Mouse (Mus musculus): Measurements from ENCODE around the gene Galntl6. TPM values are rescaled to one million over a fixed set of nuclear protein-coding genes. Genes with fewer than 3 reads are reported as not detected.
"Not testable (repeated sequence)": the region's sequence is repeated elsewhere in the genome, so short reads cannot be mapped to it uniquely, and the experiment has no call there.

Gene Galntl6
- polyA plus RNA-seq, 1 experiment: not detected

DNA sequence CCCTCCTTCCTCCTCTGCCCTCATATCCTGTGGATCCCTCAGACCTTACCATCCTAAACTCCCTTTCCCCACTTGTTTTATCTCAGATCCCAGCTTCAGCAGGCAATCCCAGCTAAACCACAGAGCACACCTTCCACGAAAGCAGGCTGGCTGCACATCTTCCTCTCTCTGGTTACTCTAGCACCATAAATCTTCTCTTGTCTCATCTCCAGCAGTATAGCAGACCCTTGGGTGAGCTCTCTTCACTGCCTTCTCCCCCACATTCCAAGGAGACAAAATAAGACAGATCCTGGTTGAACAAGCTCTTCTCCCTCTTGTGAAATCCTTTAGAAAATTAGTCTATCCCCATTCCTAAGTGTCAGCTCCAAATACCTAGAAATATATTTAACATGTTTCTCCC is 389.0 kb downstream of the Galntl6 start:
- no peak overlapping the region for H3K27ac ChIP-seq (ENCODE audit: insufficient read depth, low read depth, low read length)
- 24% methylated on average over 1 of the region's 1 CpGs for WGBS
- H3K27me3 ChIP-seq (ENCODE audit: control insufficient read depth, insufficient read depth, low read length): no peaks in the 10 kb centered on the region
- no peaks in the 10 kb centered on the region for H3K36me3 ChIP-seq (ENCODE audit: control insufficient read depth, insufficient read depth, low read length)
- TF ChIP-seq POLR2A (IDR thresholded peaks at IDR 0.05; ENCODE audit: low read depth, low read length): no peak
- no peak for TF ChIP-seq CTCF (IDR thresholded peaks at IDR 0.05; ENCODE audit: extremely low read depth, insufficient read length, insufficient replicate concordance, low read depth, low read length)
- no peaks in the 10 kb centered on the region for H3K4me1 ChIP-seq (ENCODE audit: control insufficient read depth, insufficient read depth, insufficient read length, low read length)
- no peak overlapping the region for H3K4me3 ChIP-seq (ENCODE audit: low read depth, low read length)

DNA sequence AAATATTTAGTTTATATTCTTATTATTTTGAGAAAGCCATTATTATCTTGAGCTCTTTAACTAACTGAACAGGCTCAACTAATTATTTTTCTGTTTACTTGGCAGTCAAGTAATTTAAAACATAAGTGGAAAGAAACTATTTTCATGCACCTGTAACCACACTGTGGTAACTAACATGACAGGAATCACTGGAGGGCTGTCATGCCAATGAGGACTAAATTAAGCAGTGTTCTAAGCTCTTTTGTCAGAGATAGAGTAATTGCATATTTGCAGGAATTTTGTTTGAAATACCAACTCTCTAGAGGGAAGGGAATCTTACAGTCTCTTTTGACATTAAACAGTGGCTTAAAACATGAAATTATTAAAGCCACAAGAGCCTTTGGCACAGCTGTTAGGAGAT is 390.5 kb downstream of the Galntl6 start:
- Histone ChIP-seq H3K4me3 (ENCODE audit: low read depth, low read length) (no peak overlapping the region), H3K36me3 (ENCODE audit: control insufficient read depth, insufficient read depth, low read length) (no peaks in the 10 kb centered on the region), H3K4me1 (ENCODE audit: control insufficient read depth, insufficient read depth, insufficient read length, low read length) (no peaks in the 10 kb centered on the region), H3K27me3 (ENCODE audit: control insufficient read depth, insufficient read depth, low read length) (no peaks in the 10 kb centered on the region), H3K27ac (ENCODE audit: insufficient read depth, low read depth, low read length) (no peak overlapping the region)
- TF ChIP-seq POLR2A (IDR thresholded peaks at IDR 0.05; ENCODE audit: low read depth, low read length) (no peak), CTCF (IDR thresholded peaks at IDR 0.05; ENCODE audit: extremely low read depth, insufficient read length, insufficient replicate concordance, low read depth, low read length) (no peak)

DNA sequence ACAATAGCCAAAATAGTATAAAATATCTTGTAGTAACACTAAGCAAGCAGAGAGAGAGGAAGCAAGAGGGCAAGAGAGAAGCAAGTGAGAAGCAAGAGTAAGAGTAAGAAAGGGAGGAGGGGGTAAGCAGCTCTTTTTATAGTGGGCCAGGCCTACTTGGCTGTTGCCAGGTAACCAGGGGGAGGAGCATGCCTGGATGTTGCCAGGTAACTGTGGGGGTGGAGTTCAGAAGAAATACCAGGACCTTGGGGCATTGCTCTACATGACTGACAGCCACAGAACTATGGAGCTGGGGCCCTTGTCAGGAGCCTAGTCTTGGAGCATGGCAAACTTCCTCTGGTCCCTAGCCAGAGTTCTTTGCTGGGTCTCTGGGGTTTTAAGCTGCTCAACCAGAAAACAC is 401.9 kb downstream of the Galntl6 start:
- Histone ChIP-seq H3K27me3 (ENCODE audit: control insufficient read depth, insufficient read depth, low read length) (no peaks in the 10 kb centered on the region), H3K36me3 (ENCODE audit: control insufficient read depth, insufficient read depth, low read length) (no peaks in the 10 kb centered on the region), H3K4me1 (ENCODE audit: control insufficient read depth, insufficient read depth, insufficient read length, low read length) (no peaks in the 10 kb centered on the region), H3K4me3 (ENCODE audit: low read depth, low read length) (no peak overlapping the region), H3K27ac (ENCODE audit: insufficient read depth, low read depth, low read length) (no peak overlapping the region)
- TF ChIP-seq CTCF (IDR thresholded peaks at IDR 0.05; ENCODE audit: extremely low read depth, insufficient read length, insufficient replicate concordance, low read depth, low read length) (no peak), POLR2A (IDR thresholded peaks at IDR 0.05; ENCODE audit: low read depth, low read length) (no peak)

DNA sequence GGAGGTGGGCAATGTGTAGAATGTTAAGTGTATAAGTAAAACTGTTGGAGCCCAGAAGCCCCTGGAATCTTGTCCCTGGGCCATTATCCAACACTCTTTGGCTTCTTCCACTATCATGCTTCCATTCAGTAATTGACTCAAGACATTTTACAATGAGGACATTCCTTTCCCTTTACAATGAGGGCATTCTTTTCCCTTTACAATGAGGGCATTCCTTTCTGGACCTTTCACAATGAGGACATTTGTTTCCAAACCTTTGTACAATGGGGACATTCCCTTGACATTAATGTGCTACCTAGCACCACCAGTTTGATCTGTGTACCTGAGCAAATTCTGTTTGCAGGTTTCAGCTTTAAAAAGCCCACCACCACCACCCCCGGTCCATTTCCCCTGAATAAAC is 403.4 kb downstream of the Galntl6 start:
- Histone ChIP-seq H3K27ac (ENCODE audit: insufficient read depth, low read depth, low read length) (no peak overlapping the region), H3K27me3 (ENCODE audit: control insufficient read depth, insufficient read depth, low read length) (no peaks in the 10 kb centered on the region), H3K4me3 (ENCODE audit: low read depth, low read length) (no peak overlapping the region), H3K4me1 (ENCODE audit: control insufficient read depth, insufficient read depth, insufficient read length, low read length) (no peaks in the 10 kb centered on the region), H3K36me3 (ENCODE audit: control insufficient read depth, insufficient read depth, low read length) (no peaks in the 10 kb centered on the region)
- TF ChIP-seq CTCF (IDR thresholded peaks at IDR 0.05; ENCODE audit: extremely low read depth, insufficient read length, insufficient replicate concordance, low read depth, low read length) (no peak), POLR2A (IDR thresholded peaks at IDR 0.05; ENCODE audit: low read depth, low read length) (no peak)
- 45% methylated on average over 1 of the region's 1 CpGs for WGBS

DNA sequence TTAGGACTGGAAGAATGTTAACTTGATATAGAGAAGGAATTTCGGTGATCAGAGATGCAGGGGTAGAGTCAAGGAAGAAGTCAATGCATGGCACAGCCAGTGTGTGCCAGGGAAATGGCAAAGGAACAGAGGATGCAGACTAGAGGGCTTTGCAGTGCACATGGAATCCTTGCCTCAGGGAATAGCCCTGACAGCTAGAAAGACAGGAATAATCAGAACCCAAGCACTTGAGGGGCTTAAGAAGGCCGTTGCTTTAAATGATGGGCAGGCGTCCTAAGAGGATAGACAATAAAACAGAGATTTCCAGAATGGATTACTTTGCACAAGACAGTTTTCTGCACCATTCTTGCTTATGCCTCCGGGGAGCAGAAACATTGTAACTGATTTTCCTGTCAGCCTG is 425.3 kb downstream of the Galntl6 start:
- Histone ChIP-seq H3K4me1 (ENCODE audit: control insufficient read depth, insufficient read depth, insufficient read length, low read length) (no peaks in the 10 kb centered on the region), H3K27ac (ENCODE audit: insufficient read depth, low read depth, low read length) (no peak overlapping the region), H3K36me3 (ENCODE audit: control insufficient read depth, insufficient read depth, low read length) (no peaks in the 10 kb centered on the region), H3K27me3 (ENCODE audit: control insufficient read depth, insufficient read depth, low read length) (no peaks in the 10 kb centered on the region), H3K4me3 (ENCODE audit: low read depth, low read length) (no peak overlapping the region)
- TF ChIP-seq CTCF (IDR thresholded peaks at IDR 0.05; ENCODE audit: extremely low read depth, insufficient read length, insufficient replicate concordance, low read depth, low read length) (no peak), POLR2A (IDR thresholded peaks at IDR 0.05; ENCODE audit: low read depth, low read length) (no peak)
- 76% methylated on average over 4 of the region's 4 CpGs for WGBS

DNA sequence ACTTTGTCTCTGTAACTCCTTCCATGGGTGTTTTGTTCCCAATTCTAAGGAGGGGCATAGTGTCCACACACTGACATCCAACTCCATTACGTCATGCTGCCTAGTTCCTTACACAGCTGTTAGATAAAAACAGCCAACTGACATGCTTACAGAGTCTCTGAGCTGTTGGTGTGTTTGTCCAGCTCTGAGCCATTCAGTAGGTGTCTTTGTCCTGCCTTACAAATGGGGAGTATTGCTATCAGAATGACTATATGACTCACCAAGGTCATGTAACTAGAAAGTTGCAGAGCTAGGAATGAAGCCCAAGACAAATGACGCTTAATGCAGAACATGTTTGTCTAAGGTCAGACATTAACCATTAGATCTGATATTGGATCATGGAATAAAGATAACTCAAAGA is 449.1 kb downstream of the Galntl6 start:
- H3K4me1 ChIP-seq (ENCODE audit: control insufficient read depth, insufficient read depth, insufficient read length, low read length); H3K36me3 ChIP-seq (ENCODE audit: control insufficient read depth, insufficient read depth, low read length); H3K27me3 ChIP-seq (ENCODE audit: control insufficient read depth, insufficient read depth, low read length); H3K27ac ChIP-seq (ENCODE audit: insufficient read depth, low read depth, low read length); H3K4me3 ChIP-seq (ENCODE audit: low read depth, low read length): not testable (repeated sequence)
- whole genome bisulfite sequencing: 36% methylated on average over 2 of the region's 2 CpGs

DNA sequence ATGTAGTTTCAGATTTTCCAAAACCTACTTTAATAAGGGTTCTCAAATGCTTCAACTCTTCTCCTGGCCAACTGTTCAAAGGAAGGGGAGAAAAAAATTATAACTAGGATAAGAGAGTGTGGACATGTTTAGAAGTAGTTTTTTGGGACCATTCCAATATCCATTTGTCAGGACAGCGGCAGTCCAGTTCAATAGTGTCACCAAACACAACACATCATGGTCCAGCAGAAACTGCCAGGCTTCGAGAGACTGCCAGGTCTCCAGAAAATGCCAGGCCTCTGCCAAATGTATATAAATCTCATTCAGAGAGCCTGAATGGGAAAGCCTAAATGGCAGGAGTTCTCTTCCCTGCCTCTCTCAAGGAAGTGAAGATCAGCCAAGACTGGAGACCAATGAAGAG is 469.7 kb downstream of the Galntl6 start:
- Histone ChIP-seq H3K27me3 (ENCODE audit: control insufficient read depth, insufficient read depth, low read length) (no peaks in the 10 kb centered on the region), H3K4me1 (ENCODE audit: control insufficient read depth, insufficient read depth, insufficient read length, low read length) (no peaks in the 10 kb centered on the region), H3K27ac (ENCODE audit: insufficient read depth, low read depth, low read length) (no peak overlapping the region), H3K4me3 (ENCODE audit: low read depth, low read length) (no peak overlapping the region), H3K36me3 (ENCODE audit: control insufficient read depth, insufficient read depth, low read length) (no peaks in the 10 kb centered on the region)
- 67% methylated on average over 2 of the region's 2 CpGs for WGBS
- TF ChIP-seq CTCF (IDR thresholded peaks at IDR 0.05; ENCODE audit: extremely low read depth, insufficient read length, insufficient replicate concordance, low read depth, low read length): no peak
- no peak for TF ChIP-seq POLR2A (IDR thresholded peaks at IDR 0.05; ENCODE audit: low read depth, low read length)

DNA sequence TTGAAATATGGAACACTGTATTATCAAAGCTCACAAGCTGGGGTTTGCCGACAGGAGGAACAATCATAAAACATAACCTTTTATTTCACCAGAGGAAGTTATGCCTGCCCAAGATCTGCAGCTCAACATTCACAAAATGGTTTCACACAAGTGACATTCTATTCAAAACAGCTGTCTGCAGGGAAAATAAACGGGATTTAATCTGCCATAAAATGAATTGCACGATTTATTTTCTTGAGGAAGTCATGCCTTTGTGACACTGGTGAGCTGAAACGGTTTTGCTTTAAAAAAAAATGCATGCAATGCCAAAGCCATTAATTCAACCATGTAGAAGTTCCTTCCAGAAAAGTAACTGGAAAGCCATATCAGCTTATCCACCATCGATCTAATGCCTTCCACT is 494.0 kb downstream of the Galntl6 start:
- Histone ChIP-seq H3K27ac (ENCODE audit: insufficient read depth, low read depth, low read length) (no peak overlapping the region), H3K4me3 (ENCODE audit: low read depth, low read length) (no peak overlapping the region), H3K36me3 (ENCODE audit: control insufficient read depth, insufficient read depth, low read length) (no peaks in the 10 kb centered on the region), H3K4me1 (ENCODE audit: control insufficient read depth, insufficient read depth, insufficient read length, low read length) (no peaks in the 10 kb centered on the region), H3K27me3 (ENCODE audit: control insufficient read depth, insufficient read depth, low read length) (no peaks in the 10 kb centered on the region)
- TF ChIP-seq CTCF (IDR thresholded peaks at IDR 0.05; ENCODE audit: extremely low read depth, insufficient read length, insufficient replicate concordance, low read depth, low read length): no peak
- TF ChIP-seq POLR2A (IDR thresholded peaks at IDR 0.05; ENCODE audit: low read depth, low read length): no peak
- 52% methylated on average over 5 of the region's 5 CpGs for WGBS
